Mouse (Mus musculus) embryonic facial prominence, embryonic 14.5 days (tissue): ENCODE measurements around the gene Hdac7. TPM values are rescaled to one million over a fixed set of nuclear protein-coding genes. Genes with fewer than 3 reads are reported as not detected.

Experiments used
- ATAC-seq: fragments of 200-750 bp; cut with Nextera tagmentation; 2 replicates; pipeline ENCODE4 v1.8.0; 2017; ENCODE audit warnings: low read depth, moderate number of reproducible peaks, moderate TSS enrichment
- DNase-seq: peaks from one replicate; pipeline ENCODE4 v3.0.0-alpha.2; 2015; ENCODE audit warnings: low spot score
- H3K27ac ChIP-seq: fragments of 300-500 bp; sonication (generic); replicated peaks from 2 replicates; pipeline ENCODE4 v1.5.1; 2014; ENCODE audit warnings: low read depth, mild to moderate bottlenecking, low read length, moderate library complexity
- H3K27me3 ChIP-seq: fragments of 300-500 bp; sonication (generic); replicated peaks from 2 replicates; pipeline ENCODE4 v1.6.1; 2014; ENCODE audit warnings: low read length; ENCODE audit not compliant: control insufficient read depth, insufficient read depth
- H3K36me3 ChIP-seq: fragments of 300-500 bp; sonication (generic); 2 replicates; pipeline ENCODE4 v1.6.1; 2014; ENCODE audit warnings: low read length, mixed read lengths; ENCODE audit not compliant: control insufficient read depth, insufficient read depth
- H3K4me1 ChIP-seq: fragments of 300-500 bp; sonication (generic); 2 replicates; pipeline ENCODE4 v1.6.1; 2014; ENCODE audit warnings: antibody characterized with exemption, low read length; ENCODE audit not compliant: control insufficient read depth, insufficient read depth
- H3K4me2 ChIP-seq: fragments of 300-500 bp; sonication (generic); 2 replicates; pipeline ENCODE4 v1.6.1; 2014; ENCODE audit warnings: low read depth, mild to moderate bottlenecking, low read length, moderate library complexity, mixed read lengths
- H3K4me3 ChIP-seq: fragments of 300-500 bp; sonication (generic); 2 replicates; pipeline ENCODE4 v1.5.1; 2014; ENCODE audit warnings: low read depth, mild to moderate bottlenecking, low read length
- H3K9ac ChIP-seq: fragments of 300-500 bp; sonication (generic); 2 replicates; pipeline ENCODE4 v1.6.1; 2014; ENCODE audit warnings: low read depth, mild to moderate bottlenecking, low read length, moderate library complexity, mixed read lengths
- H3K9me3 ChIP-seq: fragments of 300-500 bp; sonication (generic); 2 replicates; pipeline ENCODE4 v1.6.1; 2016; ENCODE audit warnings: low read length; ENCODE audit not compliant: control insufficient read depth
- WGBS: fragments of 180-500 bp; shearing (Covaris S2); extraction: QIAGEN DNeasy Blood & Tissue Kit; methylation state at CpG from one replicate; pipeline ENCODE4 v1.1.7; 2014; 5-methylcytosine and 5-hydroxymethylcytosine counted together
- polyA plus RNA-seq: library from polyadenylated mRNA; unstranded; fragments of >200 nt; fragmentation: Nextera tagmentation; extraction: Ambion mirVana; gene quantifications from 2 replicates; pipeline ENCODE4 v1.2.1, GENCODE M21; 2014

Gene Hdac7
- polyA plus RNA-seq, 1 experiment from 2014 or later, result 30.8 TPM

DNA sequence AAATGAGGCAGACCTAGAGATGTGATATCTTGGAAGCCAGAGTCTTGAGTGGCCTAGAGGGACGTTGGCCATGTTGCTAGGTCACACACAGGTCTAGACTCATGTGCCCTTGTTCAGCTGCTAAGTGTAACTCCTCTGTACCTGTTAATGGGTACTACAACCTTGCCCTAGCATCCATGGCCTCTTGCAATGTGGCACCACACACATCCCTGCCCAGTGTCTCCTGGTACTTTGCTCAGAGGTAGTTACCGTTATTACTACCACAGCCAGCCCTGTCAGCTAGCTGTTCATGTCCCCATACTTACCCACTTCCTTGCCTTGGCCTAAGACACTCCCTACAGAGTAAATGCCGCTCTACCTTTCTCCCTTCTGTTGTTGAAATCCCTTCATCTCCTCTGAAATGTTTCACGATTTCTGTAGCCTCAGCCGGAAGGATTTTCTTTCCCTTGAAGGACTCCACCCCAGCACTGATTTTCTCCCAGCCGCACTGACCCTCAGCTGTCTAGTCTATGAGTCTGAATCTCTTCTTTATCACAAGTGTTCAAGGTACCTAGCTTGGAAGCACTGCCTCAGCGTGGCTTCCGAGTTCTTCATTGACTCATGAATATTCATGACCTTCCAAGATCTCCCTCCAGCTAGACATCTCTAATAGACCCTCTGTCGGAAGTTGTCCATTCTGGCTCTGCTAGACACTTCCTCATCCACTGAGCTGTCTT, 11.4 kb downstream of the Hdac7 start:
- ATAC-seq (no peak), DNase-seq (no peak)
- Histone ChIP-seq H3K27ac (peak overlapping the region; percentile 98), H3K9me3 (no peaks in the 10 kb centered on the region), H3K4me1 (peaks cover 56% of the 10 kb centered on the region), H3K4me2 (peak overlapping the region; percentile 74; the same call in 1 of the 2 replicates), H3K9ac (0 out of 2 replicates have a peak overlapping the region, but pooled peaks have one; percentile 97), H3K4me3 (no peak overlapping the region; the same call in 1 of the 2 replicates), H3K27me3 (no peaks in the 10 kb centered on the region), H3K36me3 (no peaks in the 10 kb centered on the region)
- 55% methylated on average over 9 of the region's 9 CpGs for WGBS

DNA sequence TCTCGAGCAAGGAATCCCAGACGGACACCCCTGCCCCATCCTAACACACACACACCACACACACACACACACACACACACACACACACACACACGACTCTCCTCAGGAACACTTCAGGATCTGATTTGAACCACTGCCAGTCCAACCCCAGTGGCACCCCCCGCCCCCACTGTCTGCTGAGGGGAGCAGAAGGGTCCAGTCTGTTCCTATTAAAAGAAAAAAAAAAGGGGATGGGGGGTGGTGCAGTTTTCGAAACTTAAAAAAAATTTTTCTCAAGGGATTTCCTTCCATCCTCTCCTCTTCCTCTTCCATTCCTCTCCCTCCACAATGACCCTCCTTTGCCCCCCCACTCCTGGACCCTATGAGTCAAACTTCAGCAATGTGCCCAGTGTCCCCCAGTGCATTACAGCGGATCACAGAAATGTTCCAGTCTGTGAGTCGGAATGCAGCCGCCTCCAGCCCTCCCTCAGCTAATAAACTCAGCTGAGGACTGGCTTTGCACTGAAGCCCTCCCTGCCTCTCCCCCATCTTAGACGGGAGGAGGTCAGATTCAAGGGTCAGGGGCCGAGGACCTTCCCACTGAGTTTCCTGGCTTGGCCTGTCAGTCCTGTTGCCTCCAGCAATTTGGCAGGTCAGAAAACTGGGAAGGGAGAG, 12.2 kb downstream of the Hdac7 start:
- Histone ChIP-seq H3K4me1 (peaks cover 48% of the 10 kb centered on the region), H3K27ac (peak overlapping the region; percentile 98), H3K9me3 (no peaks in the 10 kb centered on the region), H3K4me3 (peak overlapping the region; percentile 89), H3K4me2 (peak overlapping the region; percentile 74), H3K27me3 (no peaks in the 10 kb centered on the region), H3K36me3 (no peaks in the 10 kb centered on the region), H3K9ac (peak overlapping the region; percentile 97)
- ATAC-seq (no peak), DNase-seq (peak; percentile 71)
- WGBS, result 3% methylated on average over 10 of the region's 10 CpGs

GRCm38 (mm10) chr15:97831242-97831986, 12.9 kb downstream of the Hdac7 start:
- 0% methylated on average over 7 of the region's 84 CpGs for WGBS
- peak overlapping the region; percentile 89 for H3K4me3 ChIP-seq
- ATAC-seq (peak; percentile 89), DNase-seq (peak; percentile 90)
- no peaks in the 10 kb centered on the region for H3K9me3 ChIP-seq
- H3K36me3 ChIP-seq, result no peaks in the 10 kb centered on the region
- peak overlapping the region; percentile 98 for H3K27ac ChIP-seq
- H3K27me3 ChIP-seq, result no peaks in the 10 kb centered on the region
- H3K4me1 ChIP-seq, result peaks cover 42% of the 10 kb centered on the region
- H3K9ac ChIP-seq, result peak overlapping the region; percentile 97
- H3K4me2 ChIP-seq, result peak overlapping the region; percentile 74

DNA sequence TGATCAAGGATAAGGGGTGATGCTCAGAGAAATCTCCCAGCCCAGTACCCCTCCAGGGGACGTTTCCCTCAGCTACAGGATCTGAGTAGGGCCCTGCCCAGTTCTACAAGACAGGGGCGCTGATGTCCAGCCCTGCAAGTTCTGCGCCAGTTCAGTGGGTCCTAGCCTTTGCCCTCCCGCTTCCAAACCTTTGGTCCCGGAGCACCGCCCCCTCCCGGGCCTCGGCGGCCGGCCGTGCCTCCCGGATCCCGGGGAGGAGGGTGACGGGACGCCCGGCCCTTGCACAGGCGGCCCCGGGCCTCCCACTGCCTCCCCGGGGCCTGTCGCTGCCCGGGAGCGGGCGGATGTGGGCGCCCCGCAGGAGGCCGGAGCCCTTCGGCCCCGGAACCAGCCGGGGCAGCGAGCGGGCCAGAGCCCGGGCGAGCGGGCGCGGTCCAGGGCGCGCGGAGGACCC, 13.5 kb downstream of the Hdac7 start:
- H3K27me3 ChIP-seq, result no peaks in the 10 kb centered on the region
- 1% methylated on average over 15 of the region's 39 CpGs for WGBS
- peak overlapping the region; percentile 97 for H3K9ac ChIP-seq
- no peaks in the 10 kb centered on the region for H3K9me3 ChIP-seq
- peak; percentile 27 for ATAC-seq
- peak overlapping the region; percentile 89 for H3K4me3 ChIP-seq
- no peak for DNase-seq
- peak overlapping the region; percentile 98 for H3K27ac ChIP-seq
- H3K4me1 ChIP-seq, result peaks cover 42% of the 10 kb centered on the region
- no peaks in the 10 kb centered on the region for H3K36me3 ChIP-seq
- peak overlapping the region; percentile 74 for H3K4me2 ChIP-seq

DNA sequence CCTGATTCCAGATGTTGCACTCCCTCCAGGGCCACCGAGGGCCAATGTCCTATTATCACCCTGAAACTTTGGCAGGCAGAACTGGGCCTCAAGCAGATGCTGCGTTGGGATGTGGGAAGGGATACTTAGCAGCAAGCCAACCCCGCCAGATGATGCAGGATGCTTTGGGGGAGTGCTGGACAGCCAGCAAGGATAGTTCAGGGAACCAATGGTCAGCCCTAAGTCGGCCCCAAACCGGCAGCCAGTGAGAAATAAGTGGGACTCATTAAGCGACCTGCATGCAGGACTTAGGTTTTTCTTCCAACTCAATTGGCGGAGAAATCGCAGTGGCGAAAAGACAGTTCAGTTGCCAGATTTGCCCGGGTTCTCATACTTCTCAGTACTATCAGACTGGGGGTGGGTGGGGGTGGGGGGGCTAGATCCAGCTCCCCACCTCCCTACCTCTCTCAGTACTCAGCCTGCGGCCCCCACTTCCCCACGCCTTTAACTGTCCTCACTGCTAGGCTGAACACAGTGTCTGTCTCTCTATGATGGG, 14.0 kb downstream of the Hdac7 start:
- H3K4me2 ChIP-seq, result peak overlapping the region; percentile 74
- H3K9me3 ChIP-seq, result no peaks in the 10 kb centered on the region
- H3K4me3 ChIP-seq, result peak overlapping the region; percentile 89
- WGBS, result 12% methylated on average over 10 of the region's 12 CpGs
- peak overlapping the region; percentile 97 for H3K9ac ChIP-seq
- H3K36me3 ChIP-seq, result no peaks in the 10 kb centered on the region
- H3K27me3 ChIP-seq, result no peaks in the 10 kb centered on the region
- peak; percentile 3; the same call in 1 of the 2 replicates for ATAC-seq
- peak overlapping the region; percentile 98 for H3K27ac ChIP-seq
- H3K4me1 ChIP-seq, result peaks cover 47% of the 10 kb centered on the region
- DNase-seq, result no peak

DNA sequence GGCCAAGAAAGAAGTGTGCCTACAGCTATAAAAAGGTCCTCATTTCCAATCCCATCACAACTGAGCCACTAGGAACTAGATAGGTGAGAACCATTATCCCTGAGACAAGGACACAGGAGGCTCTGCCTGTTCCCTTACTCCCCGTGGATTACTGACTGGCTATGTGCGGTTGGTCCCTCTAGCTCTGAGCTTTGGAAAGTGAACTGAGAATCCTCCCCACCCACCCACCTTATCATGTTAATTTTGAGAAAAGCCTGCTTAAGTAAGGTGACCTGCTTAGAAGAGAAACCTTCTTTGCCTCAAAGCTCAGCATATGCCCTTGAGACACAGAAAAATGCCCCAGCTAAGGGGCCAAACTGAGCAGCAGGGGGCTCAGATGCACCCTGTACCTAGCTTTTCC, 14.9 kb downstream of the Hdac7 start:
- ATAC-seq, result no peak
- peaks cover 56% of the 10 kb centered on the region for H3K4me1 ChIP-seq
- no peaks in the 10 kb centered on the region for H3K27me3 ChIP-seq
- H3K27ac ChIP-seq, result peak overlapping the region; percentile 98
- H3K4me2 ChIP-seq, result peak overlapping the region; percentile 74
- H3K9me3 ChIP-seq, result no peaks in the 10 kb centered on the region
- no peak for DNase-seq
- 53% methylated on average over 2 of the region's 2 CpGs for WGBS
- H3K36me3 ChIP-seq, result no peaks in the 10 kb centered on the region
- peak overlapping the region; percentile 97; the same call in 1 of the 2 replicates for H3K9ac ChIP-seq
- H3K4me3 ChIP-seq, result peak overlapping the region; percentile 89; the same call in 1 of the 2 replicates

GRCm38 (mm10) chr15:97828901-97829338, 15.4 kb downstream of the Hdac7 start:
- DNase-seq, result peak; percentile 53
- Histone ChIP-seq H3K27me3 (no peaks in the 10 kb centered on the region), H3K9me3 (no peaks in the 10 kb centered on the region), H3K4me3 (no peak overlapping the region), H3K4me2 (peak overlapping the region; percentile 74), H3K9ac (peak overlapping the region; percentile 97; the same call in 1 of the 2 replicates), H3K27ac (peak overlapping the region; percentile 98), H3K4me1 (peaks cover 61% of the 10 kb centered on the region), H3K36me3 (no peaks in the 10 kb centered on the region)
- ATAC-seq, result no peak
- WGBS, result 53% methylated on average over 5 of the region's 5 CpGs

GRCm38 (mm10) chr15:97828221-97828842, 16.0 kb downstream of the Hdac7 start:
- H3K4me3 ChIP-seq, result peak overlapping the region; percentile 14; the same call in 1 of the 2 replicates
- H3K4me2 ChIP-seq, result peak overlapping the region; percentile 74
- no peaks in the 10 kb centered on the region for H3K36me3 ChIP-seq
- no peaks in the 10 kb centered on the region for H3K27me3 ChIP-seq
- no peaks in the 10 kb centered on the region for H3K9me3 ChIP-seq
- DNase-seq, result peak; percentile 72
- H3K4me1 ChIP-seq, result peaks cover 64% of the 10 kb centered on the region
- H3K27ac ChIP-seq, result peak overlapping the region; percentile 98
- 25% methylated on average over 6 of the region's 6 CpGs for WGBS
- ATAC-seq, result no peak
- H3K9ac ChIP-seq, result peak overlapping the region; percentile 32; the same call in 1 of the 2 replicates
